Mouse (Mus musculus): ENCODE measurements around the gene Cacna1c.
"Not testable (repeated sequence)": the region's sequence is repeated elsewhere in the genome, so short reads cannot be mapped to it uniquely, and the experiment has no call there.

Gene Cacna1c

DNA sequence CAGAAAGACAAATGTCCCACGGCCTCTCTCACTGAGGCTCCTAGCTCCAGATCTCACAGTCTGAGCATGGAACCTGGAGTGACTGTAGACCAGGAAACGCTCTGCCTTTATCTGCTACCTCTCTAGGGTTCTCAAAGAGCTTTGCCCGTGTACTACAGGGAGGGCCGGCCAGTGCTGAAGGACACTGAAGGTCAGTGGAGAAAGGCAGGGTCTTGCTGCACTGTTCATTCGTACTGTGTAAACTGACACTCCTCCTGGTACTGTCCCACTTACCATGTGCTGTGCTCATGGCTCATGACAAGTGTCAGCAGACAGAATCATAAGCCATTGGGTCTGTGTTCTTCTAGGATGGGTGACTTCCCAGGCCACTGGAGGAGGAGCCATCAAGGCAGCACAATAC is 17.2 kb upstream of the Cacna1c start:
- no peak for DNase-seq (ENCODE audit: extremely low read depth, low read depth)

DNA sequence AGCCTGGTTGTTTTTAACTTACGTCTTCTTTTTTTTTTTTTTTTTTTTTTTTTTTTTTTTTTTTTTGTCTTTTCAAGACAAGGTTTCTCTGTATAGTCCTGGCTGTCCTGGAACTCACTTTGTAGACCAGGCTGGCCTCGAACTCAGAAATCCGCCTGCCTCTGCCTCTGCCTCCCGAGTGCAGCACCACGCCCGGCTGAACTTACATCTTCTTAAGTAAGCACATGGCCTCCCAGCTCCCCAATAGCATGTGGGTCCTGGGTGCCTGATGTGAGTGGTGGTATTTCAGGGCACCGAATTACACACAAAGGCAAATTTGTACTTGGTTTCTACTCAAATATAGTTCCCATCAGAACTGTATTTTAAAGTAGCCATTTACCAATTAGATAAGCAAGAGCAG is 9.8 kb upstream of the Cacna1c start:
- not testable (repeated sequence) for DNase-seq (ENCODE audit: extremely low read depth, low read depth)

DNA sequence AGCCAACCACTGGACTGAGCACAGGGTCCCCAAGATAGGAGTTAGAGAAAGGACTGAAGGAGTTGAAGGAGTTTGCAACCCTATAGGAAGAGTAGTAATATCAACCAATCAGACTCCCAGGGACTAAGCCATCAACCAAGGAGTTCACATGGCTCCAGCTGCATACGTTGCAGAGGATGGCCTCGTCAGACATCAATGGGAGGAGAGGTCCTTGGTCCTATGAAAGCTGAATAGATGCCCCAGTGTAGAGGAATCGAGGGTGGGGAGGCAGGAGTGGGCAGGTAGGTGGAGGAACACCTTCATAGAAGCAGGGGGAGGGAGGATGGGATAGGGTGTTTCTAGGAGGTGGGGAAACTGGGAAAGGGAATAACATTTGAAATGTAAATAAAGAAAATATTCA is 8.7 kb upstream of the Cacna1c start:
- no peak for DNase-seq (ENCODE audit: extremely low read depth, low read depth)

DNA sequence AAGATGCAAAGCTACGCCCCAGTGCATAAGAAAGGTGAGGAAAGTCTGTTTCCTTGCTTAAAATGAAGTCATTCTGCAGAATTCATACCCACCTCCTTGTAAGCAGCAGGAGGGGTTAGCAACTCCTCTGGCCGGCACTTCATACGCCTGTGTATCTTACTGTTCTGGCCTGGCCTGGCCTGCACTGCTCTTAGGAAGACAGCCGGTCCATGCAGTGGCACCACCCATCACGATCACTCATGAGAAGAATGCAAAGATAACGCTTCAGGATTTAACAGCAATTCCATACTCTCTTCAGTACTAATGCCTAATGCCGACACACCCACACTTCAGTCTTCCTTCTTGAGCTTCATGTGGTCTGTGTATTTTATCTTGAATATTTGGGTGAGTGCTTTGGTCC is 8.1 kb upstream of the Cacna1c start:
- DNase-seq (ENCODE audit: extremely low read depth, low read depth), result no peak

DNA sequence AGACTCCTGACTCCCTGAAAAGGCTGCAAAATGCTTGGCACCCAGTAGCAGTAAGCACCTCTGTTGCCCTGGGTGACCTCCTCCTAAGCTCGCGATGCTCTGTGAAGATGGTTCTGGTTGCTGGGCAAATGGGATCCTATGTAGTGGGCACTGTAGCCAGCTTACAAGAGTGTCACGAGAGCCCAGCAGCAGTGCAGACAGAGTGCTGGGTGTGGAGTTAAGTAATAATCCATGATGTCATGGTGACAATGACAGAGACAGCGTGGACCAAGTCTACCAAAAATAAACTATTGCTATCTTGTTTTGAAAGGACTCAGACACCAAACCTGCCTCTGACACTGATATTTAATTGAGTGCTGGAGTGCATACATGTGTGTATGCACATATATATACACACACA is 5.4 kb upstream of the Cacna1c start:
- no peak for DNase-seq (ENCODE audit: extremely low read depth, low read depth)

DNA sequence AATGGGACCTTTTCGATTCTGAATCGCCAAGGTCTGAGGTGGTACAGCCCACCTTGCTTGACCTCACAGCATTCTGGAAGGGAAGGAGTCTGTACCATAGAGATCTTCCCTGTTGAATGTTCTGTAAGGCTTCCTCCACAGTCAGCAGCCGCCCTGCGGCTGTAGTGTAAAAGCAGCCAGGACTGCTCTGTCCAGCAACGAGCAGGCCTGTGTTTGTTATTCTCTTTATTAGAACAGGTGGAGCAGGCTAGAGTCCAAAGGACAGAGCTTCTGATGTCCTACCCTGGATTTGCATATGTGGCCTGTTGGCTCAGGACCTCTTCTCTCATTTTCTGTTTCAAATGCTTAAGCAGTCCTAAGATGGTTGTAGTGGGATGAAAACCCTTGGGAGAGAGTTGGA is 4.1 kb upstream of the Cacna1c start:
- DNase-seq (ENCODE audit: extremely low read depth, low read depth), result no peak

DNA sequence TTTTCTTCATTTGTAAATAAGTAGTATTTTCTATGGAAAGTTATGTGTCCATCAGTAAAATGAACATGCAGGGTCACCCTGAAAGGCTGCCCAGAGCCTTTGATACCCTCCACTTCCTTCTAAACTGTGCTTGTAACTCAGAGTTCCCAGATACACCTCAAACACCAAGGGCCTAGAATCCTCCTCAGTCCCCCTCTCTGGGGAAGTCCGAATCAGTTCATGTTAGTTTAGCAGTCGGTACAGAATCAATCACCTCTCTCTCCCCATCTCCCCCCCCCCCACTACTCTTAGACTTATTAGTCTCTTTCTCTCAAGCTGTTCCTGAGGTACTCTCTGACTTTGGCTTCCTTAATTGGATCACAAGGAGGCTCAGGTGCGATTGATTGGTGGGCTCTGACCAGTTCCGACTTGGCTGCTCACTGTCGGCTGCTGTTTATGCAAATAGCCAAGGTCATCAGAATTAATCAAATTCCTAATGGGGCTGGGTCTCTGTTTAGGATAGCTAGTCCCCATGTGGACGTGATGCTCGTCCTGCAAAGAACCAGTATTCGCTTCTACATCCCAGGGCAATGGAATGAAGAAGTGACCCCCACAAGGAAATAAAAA is 3.2 kb upstream of the Cacna1c start:
- DNase-seq (ENCODE audit: extremely low read depth, low read depth), result no peak

DNA sequence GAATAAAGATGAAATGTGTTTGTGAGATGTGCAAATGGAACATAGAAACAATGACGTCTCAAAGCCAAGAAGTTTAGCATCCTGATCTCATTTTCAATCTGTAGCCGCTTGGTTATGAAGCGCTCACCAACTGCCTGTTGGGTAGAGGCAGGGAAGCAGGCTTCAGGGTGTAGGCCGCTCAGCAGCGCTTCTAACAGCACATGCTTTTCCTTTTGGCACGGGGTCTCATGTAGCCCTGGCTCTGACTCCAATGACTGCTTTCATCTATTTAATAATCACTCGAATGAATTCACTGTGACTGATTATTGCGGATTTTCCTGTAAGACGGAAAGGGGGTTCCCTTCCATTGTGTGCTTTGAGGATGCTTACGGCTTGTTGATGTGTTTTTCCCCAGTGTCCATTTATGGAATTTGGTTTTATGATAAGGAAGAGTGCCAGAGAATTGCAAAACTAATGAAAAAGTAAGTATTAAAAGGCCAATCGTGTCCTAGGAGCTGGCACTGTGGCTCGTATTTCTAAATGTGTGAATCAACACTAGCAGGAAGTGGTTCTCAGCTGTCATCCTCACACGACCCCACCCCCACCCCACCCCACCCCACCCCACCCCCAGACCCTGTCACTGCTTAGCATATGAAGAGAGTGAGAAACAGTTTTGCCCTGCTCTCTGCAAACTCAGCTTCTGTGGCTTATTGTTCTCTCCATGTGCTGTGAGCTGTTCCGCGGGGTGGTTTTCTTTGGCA is 2.5 kb upstream of the Cacna1c start:
- no peak for DNase-seq (ENCODE audit: extremely low read depth, low read depth)

DNA sequence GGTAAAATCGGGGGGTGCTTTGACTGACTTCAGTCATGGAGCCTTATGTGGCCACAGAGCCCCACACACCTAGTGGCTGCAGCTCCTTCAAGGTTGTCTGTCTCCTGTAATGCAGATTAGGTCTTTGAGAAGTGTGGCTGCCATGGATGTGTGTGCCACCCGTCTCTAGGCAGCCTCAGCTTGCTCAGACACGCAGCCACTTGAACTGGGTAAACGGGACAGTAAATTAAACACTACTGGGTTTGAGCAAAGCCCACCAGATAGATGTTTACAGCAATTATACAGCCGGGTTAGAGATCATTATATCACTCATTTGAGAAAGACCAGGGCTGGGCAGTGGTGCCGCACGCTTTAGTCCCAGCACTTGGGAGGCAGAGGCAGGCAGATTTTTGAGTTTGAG is 1.6 kb downstream of the Cacna1c start:
- no peak for DNase-seq (ENCODE audit: extremely low read depth, low read depth)

DNA sequence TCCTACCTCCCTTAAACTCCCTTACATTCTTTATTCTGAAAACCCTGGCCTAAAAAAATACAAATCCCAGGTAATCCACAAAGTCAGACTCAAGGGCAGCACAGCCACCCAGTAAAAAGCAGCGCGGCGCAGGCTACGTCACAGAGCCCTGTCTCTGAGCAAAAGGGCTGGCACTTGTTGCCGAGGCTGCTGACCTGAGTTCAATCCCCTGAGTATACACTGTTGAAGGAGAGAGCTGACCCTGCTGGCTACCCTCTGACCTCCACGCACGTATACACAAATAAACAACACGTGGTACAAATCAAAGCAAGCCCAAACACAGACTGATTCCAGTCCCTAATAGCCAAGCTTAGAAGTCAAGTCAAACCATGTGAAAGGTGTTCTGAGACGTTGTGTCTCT is 2.1 kb downstream of the Cacna1c start:
- no peak for DNase-seq (ENCODE audit: extremely low read depth, low read depth)

DNA sequence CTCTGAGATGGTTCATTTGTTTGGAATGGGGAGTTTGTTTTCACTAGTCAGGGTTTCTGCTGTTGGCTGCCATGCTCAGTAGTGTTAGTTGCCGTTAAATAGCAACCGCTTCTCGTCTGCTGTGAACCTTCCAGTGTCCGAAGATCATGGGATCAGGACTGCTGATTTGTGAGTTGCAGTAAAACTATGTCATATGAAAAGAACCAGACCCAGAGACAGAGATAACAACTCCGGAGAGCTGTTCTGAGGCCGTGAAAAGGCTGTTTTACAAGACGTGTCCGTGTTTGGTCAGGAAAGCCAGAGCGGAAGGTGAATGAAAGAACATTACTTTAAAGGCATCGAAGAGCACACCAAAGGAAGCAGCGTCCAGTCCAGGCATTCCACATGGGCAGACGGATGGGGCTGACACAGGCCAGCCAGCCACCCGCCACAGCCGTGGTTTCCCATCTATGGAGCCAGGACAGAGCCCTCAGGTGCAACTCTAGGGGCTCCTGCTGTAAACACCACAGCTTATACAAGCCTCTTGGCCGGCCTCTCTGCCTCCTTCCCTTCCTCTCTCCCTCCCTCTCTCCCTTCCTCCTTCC is 2.6 kb downstream of the Cacna1c start:
- no peak for DNase-seq (ENCODE audit: extremely low read depth, low read depth)

DNA sequence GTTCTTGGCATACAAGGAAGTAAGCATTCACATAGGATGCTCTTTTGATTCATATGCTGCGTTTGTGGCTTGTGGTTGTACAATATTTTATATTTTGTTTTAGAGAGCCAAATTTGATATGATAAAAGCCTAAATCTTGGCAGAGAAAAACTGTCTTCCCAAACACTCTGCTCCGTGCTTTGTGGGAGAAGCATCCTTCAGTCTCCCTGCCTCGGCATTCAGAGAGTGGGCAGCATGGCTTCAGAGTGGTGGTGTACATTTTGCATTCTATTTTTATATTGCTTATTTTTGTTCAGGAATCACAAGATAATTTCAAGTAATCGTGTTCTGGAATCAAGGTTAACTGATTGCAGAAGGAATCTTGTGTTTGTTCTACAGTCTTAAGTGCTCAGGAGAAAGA is 4.7 kb downstream of the Cacna1c start:
- no peak for DNase-seq (ENCODE audit: extremely low read depth, low read depth)

DNA sequence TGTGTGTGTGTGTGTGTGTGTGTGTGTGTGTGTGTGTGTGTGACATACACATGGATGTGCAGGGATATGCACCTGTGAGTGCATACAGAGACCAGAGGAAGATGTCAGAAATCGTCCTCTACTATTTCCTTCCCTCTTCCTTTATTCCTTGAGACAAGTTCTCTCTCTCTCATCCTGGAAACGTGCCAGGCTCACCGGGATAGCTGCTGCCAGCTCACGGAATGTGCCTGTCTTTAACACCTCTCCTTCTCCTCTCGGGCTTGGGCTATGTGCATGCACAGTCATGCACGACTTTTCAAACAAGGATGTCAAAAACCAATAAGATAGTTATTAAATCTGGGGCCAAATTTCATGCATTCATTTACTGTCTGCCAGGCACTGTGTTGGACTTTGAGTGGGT is 8.6 kb downstream of the Cacna1c start:
- DNase-seq (ENCODE audit: extremely low read depth, low read depth), result no peak

DNA sequence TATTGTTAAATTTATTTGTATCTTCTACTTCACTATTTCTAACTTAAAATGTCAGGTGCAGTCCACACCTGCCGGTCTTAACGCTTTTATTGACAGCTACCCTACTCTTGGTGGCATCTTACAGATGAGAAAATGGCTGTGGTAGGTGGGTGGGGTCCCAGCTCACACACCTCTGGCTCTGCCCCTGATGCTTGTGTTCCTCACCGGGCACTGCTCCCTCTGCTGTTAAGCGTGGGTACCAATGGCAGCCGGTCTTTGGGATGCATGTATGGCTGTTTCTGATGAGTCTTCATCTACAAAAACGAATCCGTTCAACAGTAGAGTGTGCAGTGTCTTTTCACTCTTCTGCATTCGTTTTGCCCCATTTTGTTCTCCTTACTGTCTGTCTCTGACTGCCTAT is 9.6 kb downstream of the Cacna1c start:
- no peak for DNase-seq (ENCODE audit: extremely low read depth, low read depth)

DNA sequence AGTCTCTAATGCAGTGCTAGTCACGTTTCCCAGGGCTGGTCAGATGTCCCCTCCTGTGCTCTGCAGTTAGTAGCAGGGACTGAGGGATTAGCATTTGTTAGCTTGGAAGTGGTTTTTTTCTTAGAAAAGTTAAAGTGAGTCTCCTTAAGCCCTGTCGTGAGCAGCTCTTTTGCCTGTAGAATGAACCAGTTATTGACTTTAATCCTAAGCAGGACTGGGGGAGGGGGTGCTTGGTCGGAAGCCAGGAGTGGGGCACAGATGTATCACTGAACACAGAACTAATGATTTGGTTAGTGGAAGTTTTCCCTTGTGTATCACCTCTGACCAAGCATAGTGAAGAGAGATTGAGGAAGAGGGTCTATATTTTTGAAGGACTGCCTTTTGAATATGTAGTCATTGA is 12.4 kb downstream of the Cacna1c start:
- no peak for DNase-seq (ENCODE audit: extremely low read depth, low read depth)

DNA sequence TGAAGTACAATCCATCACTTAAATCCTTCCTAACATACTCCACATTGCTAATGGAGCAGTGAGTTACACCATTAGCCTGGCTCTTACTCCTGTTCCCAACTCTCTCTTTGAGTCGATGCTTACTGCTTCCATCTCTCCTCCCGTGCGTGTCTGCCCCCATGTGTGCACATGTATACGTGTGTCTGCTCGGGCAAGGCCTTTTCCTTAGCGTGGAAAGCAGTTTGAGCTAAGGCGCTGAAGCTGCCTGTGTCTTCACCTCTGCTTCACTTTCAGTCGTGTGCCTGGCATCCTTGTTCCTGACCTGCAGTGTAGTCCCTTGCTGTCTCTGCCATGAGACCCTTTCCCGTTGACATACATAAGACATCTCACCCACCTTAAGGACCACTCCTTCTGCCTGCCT is 14.0 kb downstream of the Cacna1c start:
- DNase-seq (ENCODE audit: extremely low read depth, low read depth), result no peak

DNA sequence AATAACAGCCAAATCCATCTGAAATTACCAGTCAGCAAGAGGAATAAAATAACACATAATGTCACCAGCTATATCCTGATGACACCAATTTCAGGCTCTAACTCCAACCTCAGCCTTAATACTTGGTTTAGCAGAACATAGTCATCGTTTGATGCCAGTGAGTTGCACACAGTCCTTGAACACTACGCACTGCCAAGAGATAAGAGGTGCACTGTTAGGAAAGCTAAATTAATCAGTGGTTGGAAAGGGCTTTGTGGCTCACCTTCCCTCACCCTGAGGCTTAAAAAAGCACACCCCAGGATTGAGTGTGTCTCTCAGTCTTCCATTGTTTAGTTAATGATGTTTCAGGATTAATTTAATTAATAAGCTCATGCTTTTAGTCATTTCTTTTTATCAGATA is 16.0 kb downstream of the Cacna1c start:
- DNase-seq (ENCODE audit: extremely low read depth, low read depth), result no peak

DNA sequence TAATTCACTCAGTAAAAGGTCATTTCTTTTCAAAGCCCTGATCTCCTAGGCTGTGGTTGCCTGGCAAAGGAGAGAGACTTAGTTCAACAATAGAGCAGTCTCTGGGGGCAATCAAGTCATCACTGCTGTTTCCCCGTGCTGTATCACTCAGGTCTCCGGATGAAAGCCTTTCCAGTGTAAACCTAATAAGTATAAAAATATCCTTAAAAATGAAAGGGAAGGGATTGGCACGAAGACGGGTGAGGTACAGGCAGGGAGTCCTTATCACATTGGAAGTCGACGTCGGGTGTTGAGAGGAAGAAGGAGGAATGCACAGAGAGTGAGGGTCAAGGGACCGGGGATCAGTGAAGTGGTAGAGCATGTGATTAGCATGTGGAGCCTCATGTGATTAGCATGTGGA is 19.1 kb downstream of the Cacna1c start:
- no peak for DNase-seq (ENCODE audit: extremely low read depth, low read depth)

DNA sequence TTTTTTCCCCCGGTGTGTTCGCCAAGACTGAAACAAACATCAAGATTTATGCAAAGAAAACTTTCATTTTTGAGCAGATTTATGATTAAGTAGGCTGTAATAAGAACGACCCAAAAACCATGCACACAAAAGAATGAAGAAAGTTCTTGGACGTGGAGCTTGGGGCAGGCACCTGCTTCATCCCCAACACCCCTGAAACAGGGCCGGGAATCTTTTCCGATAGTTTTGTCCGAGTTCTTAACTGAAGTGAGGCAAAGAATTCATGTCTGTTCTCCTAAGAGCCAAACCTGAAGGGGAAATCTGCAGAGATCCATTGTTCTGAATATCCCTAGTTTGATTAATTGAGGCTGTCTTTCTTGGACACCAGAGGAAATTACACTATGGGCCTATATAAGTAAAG is 20.1 kb downstream of the Cacna1c start:
- DNase-seq (ENCODE audit: extremely low read depth, low read depth), result no peak

DNA sequence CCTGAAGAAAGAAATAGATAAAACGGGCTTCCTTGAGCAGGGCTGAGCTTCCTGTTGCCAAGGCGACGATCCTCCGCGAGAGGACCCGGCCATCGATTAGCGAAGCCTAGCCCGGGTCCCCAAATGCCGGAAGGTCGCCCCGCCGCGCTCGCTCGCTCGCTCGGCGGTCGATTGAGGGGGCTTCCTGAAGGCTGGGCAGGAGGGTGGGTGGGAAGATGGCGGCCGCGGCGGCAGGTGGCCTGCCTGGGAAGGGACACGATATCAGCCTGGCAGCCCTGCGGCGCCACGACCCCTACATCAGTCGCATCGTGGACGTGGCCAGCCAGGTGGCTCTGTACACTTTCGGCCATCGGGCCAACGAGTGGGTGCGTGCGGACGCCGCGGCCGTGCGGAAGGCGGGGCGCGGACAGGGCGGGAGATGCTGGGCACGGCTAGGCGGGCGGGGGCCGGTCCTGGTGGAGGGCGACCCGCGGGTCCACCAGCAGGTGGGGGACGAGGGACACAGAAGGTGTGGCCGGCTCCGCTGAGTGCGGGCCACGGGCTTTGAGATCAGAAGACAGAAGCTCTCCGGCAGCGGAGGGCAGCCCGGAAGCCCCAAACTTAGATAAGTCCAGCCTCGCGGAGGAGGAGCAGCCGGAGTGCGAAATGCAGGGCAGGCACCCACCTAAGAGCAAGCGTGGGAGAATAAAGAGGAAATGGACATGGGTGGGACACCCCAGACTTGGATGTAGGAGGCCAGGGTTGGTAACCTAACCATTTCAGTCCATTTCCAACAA is 21.0 kb downstream of the Cacna1c start, which contains the start of gene Dcp1b:
TSS of gene Dcp1b (plus strand) at position 176 of the 776 bp plus-strand sequence.
- peak; percentile 84 for DNase-seq (ENCODE audit: extremely low read depth, low read depth)

DNA sequence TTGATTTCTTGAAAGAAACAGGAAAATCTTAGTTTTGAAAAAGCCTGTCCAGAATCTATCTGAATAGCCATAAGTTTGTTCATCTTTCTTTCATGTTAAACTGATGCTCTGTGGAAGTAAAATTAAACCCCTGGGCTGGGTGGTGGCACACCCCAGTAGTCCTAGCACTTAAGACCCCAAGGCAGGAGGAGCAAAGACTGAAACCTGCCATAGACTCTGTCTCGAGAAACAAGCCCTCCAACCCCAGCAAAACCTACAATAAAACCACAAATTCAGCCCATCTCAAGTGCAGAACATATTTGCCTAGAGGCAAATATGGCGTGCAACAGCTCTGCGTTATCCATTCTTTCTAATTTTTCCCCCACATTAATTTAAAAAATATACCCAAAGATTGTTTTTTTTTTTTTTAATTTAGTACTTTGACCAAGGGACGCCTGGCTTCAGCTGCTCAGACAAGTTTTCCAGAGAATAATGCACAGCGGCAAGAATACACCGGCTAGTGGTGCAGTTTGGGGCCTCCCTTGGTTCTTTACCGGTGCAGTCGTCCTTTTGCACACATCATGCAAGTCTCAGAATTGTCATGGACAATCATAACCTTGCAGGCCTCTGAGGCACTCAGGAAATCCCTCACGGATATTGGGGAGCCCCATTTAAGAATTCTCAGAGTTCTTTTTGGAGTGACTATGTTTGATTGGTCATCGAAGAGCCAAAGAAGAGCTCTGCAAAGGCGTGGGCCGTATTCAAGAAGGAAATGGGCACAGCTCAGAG is 21.7 kb downstream of the Cacna1c start:
- DNase-seq (ENCODE audit: extremely low read depth, low read depth), result no peak
